Mouse (Mus musculus): ENCODE results near the gene Cdh16. TPM values are rescaled to one million over a fixed set of nuclear protein-coding genes. Genes with fewer than 3 reads are reported as not detected.
A peak's percentile ranks its signal among the peaks of the same experiment; 100 is the strongest.

The Cdh16 gene
- polyA plus RNA-seq, 2 experiments, result 0.62 to 0.98 TPM

DNA sequence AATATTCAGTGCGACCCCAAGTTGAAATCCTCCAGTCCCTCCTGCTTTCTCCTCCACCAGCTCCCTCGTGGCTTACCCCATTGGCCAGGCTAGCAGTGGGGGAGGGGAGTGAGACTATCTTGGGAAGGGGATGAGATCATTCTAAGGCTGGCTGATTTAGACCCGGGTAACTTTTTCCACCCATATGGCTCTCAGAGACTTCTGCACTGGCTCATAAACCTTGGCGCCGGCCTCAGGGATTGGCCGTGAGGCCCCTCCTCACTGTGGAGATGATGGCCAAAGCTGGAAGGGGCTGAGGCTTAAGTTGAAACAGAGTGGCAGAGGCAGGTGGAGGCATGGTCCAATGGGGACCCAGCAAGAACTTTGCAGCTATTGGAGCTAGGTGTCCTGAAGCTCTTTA is 17.9 kb downstream of the Cdh16 start:
- Histone ChIP-seq H3K27me3 (ENCODE audit: control insufficient read depth, insufficient read depth, low read length) (no peaks in the 10 kb centered on the region), H3K27ac (replicated peaks; ENCODE audit: low read depth, low read length) (peak overlapping the region; percentile 58; the same call in 1 of the 2 replicates), H3K4me2 (replicated peaks; ENCODE audit: low read depth, low read length, severe bottlenecking) (no peak overlapping the region), H3K4me1 (ENCODE audit: control insufficient read depth, insufficient read depth, low read length) (peaks cover 14% of the 10 kb centered on the region), H3K4me3 (replicated peaks; ENCODE audit: low read length) (no peak overlapping the region), H3K36me3 (ENCODE audit: control insufficient read depth, insufficient read depth, low read length) (no peaks in the 10 kb centered on the region), H3K9me3 (ENCODE audit: control insufficient read depth, low read length) (no peaks in the 10 kb centered on the region), H3K9ac (ENCODE audit: low read depth, low read length, severe bottlenecking) (no peak overlapping the region)
- TF ChIP-seq POLR2A (IDR thresholded peaks at IDR 0.05; ENCODE audit: borderline replicate concordance, extremely low read depth, insufficient read depth, insufficient read length), result no peak
- ATAC-seq (ENCODE audit: low FRiP score, low read depth) (peak; percentile 71), DNase-seq (ENCODE audit: low spot score) (peak; percentile 73)
- 11% methylated on average over 6 of the region's 6 CpGs for WGBS

DNA sequence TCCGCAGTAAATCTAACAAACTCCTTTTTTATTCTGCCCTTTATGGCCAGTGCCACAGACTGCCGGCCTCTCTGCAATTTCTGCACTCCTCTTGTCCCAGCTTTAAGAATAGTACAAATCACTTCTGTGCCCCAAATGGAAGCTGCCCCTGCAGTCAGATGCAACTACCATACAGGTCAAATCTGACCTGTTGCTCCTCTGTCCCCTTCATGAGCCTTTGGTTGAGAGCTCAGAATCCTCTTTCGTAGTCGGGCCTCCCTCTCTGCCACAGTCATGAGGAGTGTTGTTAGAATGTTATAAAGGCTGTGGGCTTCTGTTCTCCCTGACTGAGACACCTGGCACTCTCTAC is 21.0 kb downstream of the Cdh16 start:
- Histone ChIP-seq H3K36me3 (ENCODE audit: control insufficient read depth, insufficient read depth, low read length) (no peaks in the 10 kb centered on the region), H3K4me2 (replicated peaks; ENCODE audit: low read depth, low read length, severe bottlenecking) (peak overlapping the region; percentile 48; the same call in 1 of the 2 replicates), H3K9me3 (ENCODE audit: control insufficient read depth, low read length) (no peaks in the 10 kb centered on the region), H3K4me3 (replicated peaks; ENCODE audit: low read length) (no peak overlapping the region), H3K4me1 (ENCODE audit: control insufficient read depth, insufficient read depth, low read length) (peaks cover 14% of the 10 kb centered on the region), H3K27me3 (ENCODE audit: control insufficient read depth, insufficient read depth, low read length) (no peaks in the 10 kb centered on the region), H3K27ac (replicated peaks; ENCODE audit: low read depth, low read length) (no peak overlapping the region), H3K9ac (ENCODE audit: low read depth, low read length, severe bottlenecking) (no peak overlapping the region)
- DNase-seq (ENCODE audit: low spot score) (no peak), ATAC-seq (ENCODE audit: low FRiP score, low read depth) (no peak)
- 67% methylated on average over 4 of the region's 4 CpGs for WGBS
- no peak for TF ChIP-seq POLR2A (IDR thresholded peaks at IDR 0.05; ENCODE audit: borderline replicate concordance, extremely low read depth, insufficient read depth, insufficient read length)

- peak; percentile 27; the same call in 1 of the 2 replicates for TF ChIP-seq POLR2A (IDR thresholded peaks at IDR 0.05; ENCODE audit: borderline replicate concordance, extremely low read depth, insufficient read depth, insufficient read length)
- 20% methylated on average over 21 of the region's 21 CpGs for WGBS
- peaks cover 14% of the 10 kb centered on the region for H3K4me1 ChIP-seq (ENCODE audit: control insufficient read depth, insufficient read depth, low read length)
- peak overlapping the region; percentile 34; the same call in 1 of the 2 replicates for H3K9ac ChIP-seq (ENCODE audit: low read depth, low read length, severe bottlenecking)
- H3K4me2 ChIP-seq (replicated peaks; ENCODE audit: low read depth, low read length, severe bottlenecking), result peak overlapping the region; percentile 48
- ATAC-seq (ENCODE audit: low FRiP score, low read depth), result peak; percentile 86
- H3K36me3 ChIP-seq (ENCODE audit: control insufficient read depth, insufficient read depth, low read length), result no peaks in the 10 kb centered on the region
- H3K4me3 ChIP-seq (replicated peaks; ENCODE audit: low read length), result peak overlapping the region; percentile 29
- DNase-seq (ENCODE audit: low spot score), result peak; percentile 96
- H3K27me3 ChIP-seq (ENCODE audit: control insufficient read depth, insufficient read depth, low read length), result no peaks in the 10 kb centered on the region
- no peaks in the 10 kb centered on the region for H3K9me3 ChIP-seq (ENCODE audit: control insufficient read depth, low read length)
- H3K27ac ChIP-seq (replicated peaks; ENCODE audit: low read depth, low read length), result no peak overlapping the region
Observed at GRCm38 (mm10) chr8:104602468-104603244, 21.5 kb downstream of the Cdh16 start.

- H3K9ac ChIP-seq (ENCODE audit: low read depth, low read length, severe bottlenecking), result peak overlapping the region; percentile 34; the same call in 1 of the 2 replicates
- peak overlapping the region; percentile 48 for H3K4me2 ChIP-seq (replicated peaks; ENCODE audit: low read depth, low read length, severe bottlenecking)
- no peaks in the 10 kb centered on the region for H3K27me3 ChIP-seq (ENCODE audit: control insufficient read depth, insufficient read depth, low read length)
- peak overlapping the region; percentile 29 for H3K4me3 ChIP-seq (replicated peaks; ENCODE audit: low read length)
- H3K27ac ChIP-seq (replicated peaks; ENCODE audit: low read depth, low read length), result no peak overlapping the region
- 2% methylated on average over 12 of the region's 12 CpGs for WGBS
- H3K36me3 ChIP-seq (ENCODE audit: control insufficient read depth, insufficient read depth, low read length), result peaks cover 3% of the 10 kb centered on the region; the same call in 1 of the 2 replicates
- no peak for TF ChIP-seq POLR2A (IDR thresholded peaks at IDR 0.05; ENCODE audit: borderline replicate concordance, extremely low read depth, insufficient read depth, insufficient read length)
- no peaks in the 10 kb centered on the region for H3K9me3 ChIP-seq (ENCODE audit: control insufficient read depth, low read length)
- DNase-seq (ENCODE audit: low spot score) (no peak), ATAC-seq (ENCODE audit: low FRiP score, low read depth) (no peak)
- peaks cover 14% of the 10 kb centered on the region for H3K4me1 ChIP-seq (ENCODE audit: control insufficient read depth, insufficient read depth, low read length)
Observed at GRCm38 (mm10) chr8:104601941-104602371, 22.2 kb downstream of the Cdh16 start.

DNA sequence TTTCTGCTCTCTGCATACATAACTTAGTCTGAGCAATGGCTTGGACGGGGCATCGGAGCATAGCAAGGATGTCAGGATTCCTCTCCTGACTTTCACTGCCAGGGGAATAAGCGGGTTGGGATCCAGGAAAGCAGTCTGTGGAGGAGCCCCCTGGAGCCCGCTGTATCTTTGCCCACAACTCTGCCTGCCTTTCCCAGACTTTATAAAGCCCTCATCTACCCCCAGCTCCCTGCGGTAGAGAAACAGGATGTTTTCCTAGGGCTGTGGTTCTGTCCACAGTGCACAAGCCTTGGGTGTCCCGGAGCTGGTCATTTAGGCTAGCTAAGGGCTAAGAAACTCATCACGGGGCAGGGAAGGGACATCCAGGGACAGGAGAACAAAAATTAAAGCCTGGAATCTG is 22.8 kb downstream of the Cdh16 start:
- ATAC-seq (ENCODE audit: low FRiP score, low read depth) (no peak), DNase-seq (ENCODE audit: low spot score) (no peak)
- TF ChIP-seq POLR2A (IDR thresholded peaks at IDR 0.05; ENCODE audit: borderline replicate concordance, extremely low read depth, insufficient read depth, insufficient read length), result no peak
- H3K4me3 ChIP-seq (replicated peaks; ENCODE audit: low read length), result no peak overlapping the region
- H3K9ac ChIP-seq (ENCODE audit: low read depth, low read length, severe bottlenecking), result no peak overlapping the region
- peaks cover 8% of the 10 kb centered on the region for H3K36me3 ChIP-seq (ENCODE audit: control insufficient read depth, insufficient read depth, low read length)
- H3K4me1 ChIP-seq (ENCODE audit: control insufficient read depth, insufficient read depth, low read length), result peaks cover 10% of the 10 kb centered on the region; the same call in 1 of the 2 replicates
- no peaks in the 10 kb centered on the region for H3K27me3 ChIP-seq (ENCODE audit: control insufficient read depth, insufficient read depth, low read length)
- no peaks in the 10 kb centered on the region for H3K9me3 ChIP-seq (ENCODE audit: control insufficient read depth, low read length)
- peak overlapping the region; percentile 48 for H3K4me2 ChIP-seq (replicated peaks; ENCODE audit: low read depth, low read length, severe bottlenecking)
- 30% methylated on average over 7 of the region's 7 CpGs for WGBS
- H3K27ac ChIP-seq (replicated peaks; ENCODE audit: low read depth, low read length), result no peak overlapping the region
